Mouse (Mus musculus) MN1 (cell line): Measurements from ENCODE around the gene Ddx49.

Source experiments
- DNase-seq: peaks from one replicate; pipeline ENCODE4 v3.0.0-alpha.2; 2016; ENCODE audit warnings: low spot score

Gene Ddx49

GRCm38 (mm10) chr8:70316511-70317504 is 14.5 kb upstream of the Ddx49 start:
- peak; percentile 92 for DNase-seq

GRCm38 (mm10) chr8:70315624-70316510 is 13.6 kb upstream of the Ddx49 start, which contains the start of gene Cers1:
TSS of gene Cers1 (plus strand) at chr8:70315775.
- peak; percentile 78 for DNase-seq

GRCm38 (mm10) chr8:70313399-70313798 is 11.1 kb upstream of the Ddx49 start:
- DNase-seq, result peak; percentile 93

GRCm38 (mm10) chr8:70309311-70309710 is 7.0 kb upstream of the Ddx49 start:
- peak; percentile 37 for DNase-seq

- no peak for DNase-seq
These were observed 612 bp upstream of the Ddx49 start for GRCm38 (mm10) chr8:70302901-70303300.

GRCm38 (mm10) chr8:70300881-70301280 is 1.4 kb downstream of the Ddx49 start:
- DNase-seq, result no peak

- DNase-seq, result peak; percentile 76
These were observed 8.3 kb downstream of the Ddx49 start for GRCm38 (mm10) chr8:70293988-70294405.

- no peak for DNase-seq
These were observed 15.6 kb downstream of the Ddx49 start for GRCm38 (mm10) chr8:70286737-70287136.

- no peak for DNase-seq
These were observed 17.0 kb downstream of the Ddx49 start for GRCm38 (mm10) chr8:70285304-70285703.

- no peak for DNase-seq
These were observed 17.9 kb downstream of the Ddx49 start for GRCm38 (mm10) chr8:70284421-70284820.

- DNase-seq, result peak; percentile 54
These were observed 18.9 kb downstream of the Ddx49 start for GRCm38 (mm10) chr8:70283136-70284077.

- peak; percentile 85 for DNase-seq
These were observed 19.6 kb downstream of the Ddx49 start, which contains the start of gene Homer3 for GRCm38 (mm10) chr8:70282603-70283135. TSS of gene Homer3 (plus strand) at chr8:70282827.

- no peak for DNase-seq
These were observed 21.3 kb downstream of the Ddx49 start for GRCm38 (mm10) chr8:70281001-70281400.

- peak; percentile 43 for DNase-seq
These were observed 23.0 kb downstream of the Ddx49 start for GRCm38 (mm10) chr8:70279266-70279665.

- DNase-seq, result no peak
These were observed 24.1 kb downstream of the Ddx49 start for GRCm38 (mm10) chr8:70278175-70278574.

GRCm38 (mm10) chr8:70276476-70276875 is 25.8 kb downstream of the Ddx49 start:
- no peak for DNase-seq

GRCm38 (mm10) chr8:70274350-70274749 is 27.9 kb downstream of the Ddx49 start:
- no peak for DNase-seq

- no peak for DNase-seq
These were observed 29.3 kb downstream of the Ddx49 start for GRCm38 (mm10) chr8:70272949-70273348.

GRCm38 (mm10) chr8:70268799-70269565 is 33.3 kb downstream of the Ddx49 start:
- DNase-seq, result no peak

- no peak for DNase-seq
These were observed 34.0 kb downstream of the Ddx49 start for GRCm38 (mm10) chr8:70268311-70268710.
